Mouse (Mus musculus): ENCODE measurements around the gene Gm42372. TPM values are rescaled to one million over a fixed set of nuclear protein-coding genes. Genes with fewer than 3 reads are reported as not detected.
A peak's percentile ranks its signal among the peaks of the same experiment; 100 is the strongest.

Gm42372 gene
- polyA plus RNA-seq, 1 experiment from 2014 or later = 0.03 TPM

DNA sequence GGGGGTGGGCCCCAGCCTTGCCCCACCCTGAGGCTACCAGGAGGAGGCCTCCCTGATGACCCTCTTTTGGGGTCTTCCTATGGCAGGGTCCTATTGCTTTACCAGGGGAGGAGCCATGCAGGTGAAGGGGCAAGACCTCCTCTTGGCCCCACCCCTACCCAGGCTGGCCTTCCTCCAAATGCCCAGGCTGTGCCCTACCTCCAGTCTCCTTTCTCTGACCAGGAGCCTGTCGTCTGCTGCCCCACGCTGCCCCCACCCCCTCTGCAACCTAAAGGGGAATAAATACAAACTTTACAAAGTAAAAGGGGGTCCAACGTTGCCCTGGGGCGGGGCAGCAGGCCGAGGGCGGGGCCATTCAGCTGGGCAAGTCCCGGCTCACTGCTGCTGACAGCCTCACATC lies 21.8 kb downstream of the Gm42372 start:
- ChIA-PET CTCF (interaction anchor here (1.3 to 6.8 kb wide), 6 partner anchors 12 to 73 kb away, joined by 3 to 44 read pairs (median 18); no protein-coding TSS in a partner anchor), POLR2A (no interaction called here)
- TF ChIP-seq CTCF (IDR thresholded peaks at IDR 0.05) = no peak
- H3K27me3 ChIP-seq = no peaks in the 10 kb centered on the region
- in situ Hi-C loops (cut with MboI; ENCODE audit: low pct_unique_long_range_greater_than_20kb) = loop anchor here (5.0 kb wide), 2 partner anchors 52 to 63 kb away; no protein-coding TSS in a partner anchor
- ATAC-seq = no peak
- no peak for DNase-seq (ENCODE audit: low read depth, low spot score)

DNA sequence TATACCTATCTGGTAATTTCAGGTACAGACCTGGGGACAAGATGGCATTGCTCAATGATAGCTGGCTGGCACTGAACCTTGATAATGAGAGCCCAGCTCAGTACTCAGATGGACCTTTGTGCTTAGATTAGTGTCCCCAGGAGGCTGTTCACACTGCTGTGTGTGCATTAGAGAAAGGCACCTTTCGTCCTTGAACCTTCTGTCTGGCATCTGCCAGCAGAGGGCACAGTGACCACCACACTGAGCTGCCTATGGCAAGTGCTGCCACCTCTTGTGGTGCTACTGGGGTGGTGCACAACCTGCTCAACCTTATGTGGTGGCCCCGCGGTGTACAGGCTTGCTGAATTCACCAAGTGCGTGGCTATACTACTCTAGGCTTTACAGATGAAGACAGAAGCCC lies 24.4 kb downstream of the Gm42372 start:
- no peak for TF ChIP-seq CTCF (IDR thresholded peaks at IDR 0.05)
- CTCF ChIA-PET = interaction anchor here (0.9 to 2.5 kb wide), 6 partner anchors 10 to 75 kb away, joined by 3 to 14 read pairs (median 4); partner anchors contain the start of gene Psg16

DNA sequence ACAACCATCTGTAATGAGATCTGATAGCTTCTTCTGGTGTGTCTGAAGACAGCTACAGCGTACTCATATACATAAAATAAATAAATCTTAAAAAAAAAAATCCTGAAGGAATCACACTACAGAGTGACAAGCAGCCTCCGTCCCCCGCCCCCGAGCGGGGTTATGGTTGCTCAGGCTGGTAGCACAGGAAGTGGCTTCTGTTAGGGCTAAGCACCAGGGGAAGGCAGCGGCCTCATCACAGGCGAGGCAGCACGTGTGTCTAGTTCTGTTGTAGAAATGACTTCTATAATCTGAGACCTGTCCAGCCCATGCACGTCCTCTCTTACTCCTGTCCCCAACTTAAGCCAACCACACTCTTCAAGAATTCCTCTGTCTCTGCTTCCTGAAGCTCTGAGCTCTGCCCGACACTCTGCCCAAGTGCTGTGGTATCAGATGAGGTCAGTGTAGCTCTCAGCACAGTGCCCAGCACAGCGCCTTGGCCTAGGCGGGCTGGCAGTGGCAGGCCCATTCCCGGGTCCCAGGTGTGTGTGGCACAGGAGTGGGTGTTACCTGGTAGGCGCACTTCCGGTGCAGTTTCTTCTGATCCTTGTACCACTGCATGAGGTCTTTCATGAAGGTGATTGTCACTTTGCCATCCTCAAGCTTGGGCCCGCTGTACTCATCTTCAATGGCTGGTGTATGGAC lies 26.6 kb downstream of the Gm42372 start:
- ChIA-PET POLR2A (no interaction called here), CTCF (interaction anchor here (2.1 kb wide), 1 partner anchor 10 kb away, joined by 5 read pairs; no protein-coding TSS in a partner anchor)
- DNase-seq (ENCODE audit: low read depth, low spot score) (no peak), ATAC-seq (no peak)
- no peaks in the 10 kb centered on the region for H3K27me3 ChIP-seq
- in situ Hi-C loops (cut with MboI; ENCODE audit: low pct_unique_long_range_greater_than_20kb) = no loop called here
- TF ChIP-seq CTCF (IDR thresholded peaks at IDR 0.05) = no peak

More for the DNA sequence above, 24.4 kb downstream of the Gm42372 start:
- in situ Hi-C loops (cut with MboI; ENCODE audit: low pct_unique_long_range_greater_than_20kb) = no loop called here
- H3K27me3 ChIP-seq = no peaks in the 10 kb centered on the region
- POLR2A ChIA-PET = no interaction called here
- DNase-seq (ENCODE audit: low read depth, low spot score) (no peak), ATAC-seq (no peak)

DNA sequence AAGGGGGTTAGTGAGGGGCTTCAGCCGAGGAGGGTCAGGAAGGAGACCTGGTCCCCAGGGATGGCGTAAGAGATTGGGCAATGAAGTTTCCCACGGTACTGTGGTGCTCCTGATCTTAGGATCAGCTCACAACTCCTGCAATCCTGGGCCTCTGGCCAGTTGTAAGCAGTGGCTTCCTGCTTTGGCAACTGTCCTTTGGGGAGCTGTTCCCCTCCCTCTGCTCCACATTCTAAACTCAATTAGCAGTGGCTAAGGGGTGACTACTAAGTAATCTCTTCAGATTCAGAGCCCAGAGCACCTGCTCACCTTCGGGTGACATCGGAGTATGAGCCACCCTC lies 27.1 kb downstream of the Gm42372 start:
- no peak for TF ChIP-seq CTCF (IDR thresholded peaks at IDR 0.05)
- DNase-seq (ENCODE audit: low read depth, low spot score) = no peak
- CTCF ChIA-PET = interaction anchor here (2.1 kb wide), 1 partner anchor 10 kb away, joined by 5 read pairs; no protein-coding TSS in a partner anchor
- POLR2A ChIA-PET = no interaction called here
- in situ Hi-C loops (cut with MboI; ENCODE audit: low pct_unique_long_range_greater_than_20kb) = no loop called here
- no peaks in the 10 kb centered on the region for H3K27me3 ChIP-seq
- no peak for ATAC-seq

DNA sequence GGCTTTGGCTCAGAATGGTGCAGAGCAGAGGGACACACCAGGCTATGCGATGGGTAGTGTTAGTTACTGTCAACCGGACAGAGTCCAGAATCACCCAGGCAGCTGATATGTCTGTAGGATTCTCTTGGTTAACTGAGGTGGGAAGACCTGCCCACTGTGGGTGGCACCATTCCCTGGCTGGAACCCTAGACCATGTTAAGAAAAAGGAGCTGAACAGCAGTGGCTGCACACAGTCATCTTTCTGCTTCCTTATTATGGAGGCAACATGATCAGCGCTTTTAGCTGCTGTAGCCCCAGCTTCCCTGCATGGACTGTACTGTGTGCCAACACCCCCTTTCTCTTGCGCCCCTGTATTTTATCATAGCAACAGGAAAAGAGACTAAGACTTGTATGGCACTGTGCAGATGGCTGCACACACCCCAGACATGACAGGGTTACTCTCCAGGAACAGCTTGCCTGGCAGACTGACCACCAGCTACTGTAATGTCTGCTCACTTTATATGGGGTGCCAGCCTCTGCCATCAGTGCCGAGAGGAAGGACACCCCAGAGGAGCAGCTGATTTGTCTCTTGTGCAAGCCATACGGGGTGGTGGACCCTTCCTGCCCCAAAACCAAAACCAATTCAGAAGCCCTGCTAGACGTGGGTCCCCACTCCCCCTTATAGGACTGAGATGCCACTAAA lies 29.2 kb downstream of the Gm42372 start:
- TF ChIP-seq CTCF (IDR thresholded peaks at IDR 0.05) = no peak
- CTCF ChIA-PET = interaction anchor here (0.6 to 1.4 kb wide), 5 partner anchors 9 to 80 kb away, joined by 3 to 4 read pairs (median 3); partner anchors contain the start of gene Psg16
- no peaks in the 10 kb centered on the region for H3K27me3 ChIP-seq
- in situ Hi-C loops (cut with MboI; ENCODE audit: low pct_unique_long_range_greater_than_20kb) = no loop called here
- no peak for ATAC-seq
- POLR2A ChIA-PET = no interaction called here
- no peak for DNase-seq (ENCODE audit: low read depth, low spot score)

DNA sequence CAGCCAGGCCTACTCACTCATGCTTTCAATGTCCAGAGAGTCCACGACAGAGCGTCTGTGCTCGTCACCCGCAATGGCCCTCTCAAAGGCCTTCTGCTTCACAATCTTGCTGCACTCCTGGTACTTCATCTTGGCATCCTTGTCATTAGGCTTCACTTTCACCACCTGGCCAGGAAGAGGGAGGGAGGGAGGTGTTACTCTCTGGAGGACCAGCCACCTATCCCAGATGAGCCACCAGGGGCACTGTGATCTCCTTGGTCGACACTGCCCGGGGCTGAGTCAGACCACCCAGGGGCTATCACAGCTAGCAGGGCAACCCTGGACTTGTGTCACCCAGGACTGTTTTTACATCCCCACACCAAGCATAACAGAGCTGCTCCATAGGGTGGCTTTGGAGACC lies 32.5 kb downstream of the Gm42372 start:
- in situ Hi-C loops (cut with MboI; ENCODE audit: low pct_unique_long_range_greater_than_20kb) = no loop called here
- no peak for DNase-seq (ENCODE audit: low read depth, low spot score)
- H3K27me3 ChIP-seq = no peaks in the 10 kb centered on the region
- POLR2A ChIA-PET = interaction anchor here (1.7 kb wide), 1 partner anchor 11 kb away, joined by 4 read pairs; no protein-coding TSS in a partner anchor
- CTCF ChIA-PET = interaction anchor here (1.2 to 2.5 kb wide), 2 partner anchors 11 to 141 kb away, joined by 3 to 9 read pairs; no protein-coding TSS in a partner anchor
- no peak for TF ChIP-seq CTCF (IDR thresholded peaks at IDR 0.05)
- ATAC-seq = no peak

DNA sequence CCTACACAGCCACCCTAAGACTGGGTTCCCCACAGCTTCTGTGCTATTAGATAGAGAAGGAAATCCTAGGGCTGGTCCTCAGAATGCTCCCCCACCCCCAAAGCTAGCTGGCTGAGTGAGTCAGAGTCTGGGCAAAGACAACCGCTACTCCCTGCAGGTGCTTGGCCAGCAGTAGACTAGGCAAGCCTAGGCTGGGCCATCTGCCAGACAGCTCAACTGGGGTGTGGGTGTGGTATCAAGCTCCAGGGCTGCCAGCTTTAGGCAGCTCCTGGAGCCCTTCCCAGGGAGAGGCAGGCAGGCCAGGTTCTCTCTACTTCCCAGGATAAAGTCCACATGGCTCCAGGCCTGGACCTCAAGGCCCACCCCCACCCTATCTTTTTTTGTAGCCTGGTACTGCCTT lies 34.1 kb downstream of the Gm42372 start:
- ATAC-seq (peak; percentile 99), DNase-seq (ENCODE audit: low read depth, low spot score) (peak; percentile 91)
- ChIA-PET CTCF (interaction anchor here (1.1 to 2.5 kb wide), 5 partner anchors 10 to 17 kb away, joined by 3 to 14 read pairs (median 5); partner anchors contain the start of gene Ppp5c), POLR2A (interaction anchor here (1.0 to 1.7 kb wide), 2 partner anchors 9 to 41 kb away, joined by 3 to 4 read pairs; no protein-coding TSS in a partner anchor)
- in situ Hi-C loops (cut with MboI; ENCODE audit: low pct_unique_long_range_greater_than_20kb) = no loop called here
- no peak for TF ChIP-seq CTCF (IDR thresholded peaks at IDR 0.05)
- H3K27me3 ChIP-seq = no peaks in the 10 kb centered on the region

DNA sequence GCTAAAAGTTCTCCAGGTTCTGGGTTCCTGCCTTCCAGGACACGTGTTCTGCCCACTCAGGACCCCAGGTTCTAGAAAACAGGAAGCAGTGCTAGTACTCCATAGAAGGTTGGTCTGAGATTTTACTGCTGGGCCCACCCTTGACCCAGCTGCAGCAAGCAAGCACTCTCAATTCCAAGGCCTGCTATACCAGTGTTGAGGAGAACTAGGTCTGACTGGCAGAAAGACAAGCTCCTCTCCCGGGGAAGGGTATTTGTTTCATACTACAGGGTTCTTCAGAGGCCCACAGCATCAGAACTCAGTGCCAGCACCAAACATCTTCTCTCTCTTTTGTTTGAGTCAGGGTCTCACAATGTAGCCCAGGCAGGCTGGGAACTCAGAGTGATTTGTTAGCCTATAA lies 35.0 kb downstream of the Gm42372 start:
- in situ Hi-C loops (cut with MboI; ENCODE audit: low pct_unique_long_range_greater_than_20kb) = no loop called here
- ATAC-seq (no peak), DNase-seq (ENCODE audit: low read depth, low spot score) (no peak)
- TF ChIP-seq CTCF (IDR thresholded peaks at IDR 0.05) = no peak
- CTCF ChIA-PET = interaction anchor here (1.1 to 2.5 kb wide), 4 partner anchors 10 to 16 kb away, joined by 3 to 14 read pairs (median 6); partner anchors contain the start of gene Ppp5c
- POLR2A ChIA-PET = interaction anchor here (0.6 to 1.0 kb wide), 2 partner anchors 40 to 42 kb away, joined by 3 to 4 read pairs; no protein-coding TSS in a partner anchor
- no peaks in the 10 kb centered on the region for H3K27me3 ChIP-seq

DNA sequence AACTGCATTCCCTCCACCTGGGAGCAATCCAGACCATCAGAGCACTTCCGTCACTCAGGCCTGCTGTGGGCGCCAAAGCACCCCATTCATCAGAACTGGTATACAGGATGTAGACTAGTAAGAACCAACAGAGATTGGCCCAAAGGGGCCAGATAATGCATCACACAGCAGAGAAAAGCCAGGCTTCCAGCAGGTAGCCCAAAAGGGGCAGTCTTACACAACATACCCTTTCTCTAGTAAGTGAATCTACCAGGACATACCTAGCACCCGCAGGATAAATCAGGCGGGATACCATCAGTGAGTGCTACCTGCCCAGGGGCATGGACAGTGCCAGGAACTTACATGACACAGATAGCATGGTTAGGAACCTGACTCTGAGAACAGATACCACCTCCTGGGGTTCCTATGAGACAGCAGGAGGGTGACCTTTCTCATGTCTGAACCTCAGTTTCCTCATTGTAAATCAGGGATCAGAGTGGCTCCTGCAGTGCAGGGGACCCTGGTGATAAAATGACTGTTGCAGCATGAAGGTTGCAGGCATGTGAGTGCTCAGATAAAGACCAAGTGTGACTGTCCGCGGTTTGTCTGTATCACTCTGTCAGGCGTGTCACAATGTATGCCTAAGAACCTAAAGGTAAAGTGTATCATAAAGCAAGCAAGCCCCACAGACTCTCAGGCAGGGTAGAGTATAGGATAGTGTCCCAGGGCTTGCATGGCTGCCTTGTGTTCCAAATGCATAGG lies 36.7 kb downstream of the Gm42372 start:
- in situ Hi-C loops (cut with MboI; ENCODE audit: low pct_unique_long_range_greater_than_20kb) = no loop called here
- ATAC-seq (no peak), DNase-seq (ENCODE audit: low read depth, low spot score) (no peak)
- TF ChIP-seq CTCF (IDR thresholded peaks at IDR 0.05) = no peak
- CTCF ChIA-PET = no interaction called here
- POLR2A ChIA-PET = no interaction called here
- no peaks in the 10 kb centered on the region for H3K27me3 ChIP-seq

DNA sequence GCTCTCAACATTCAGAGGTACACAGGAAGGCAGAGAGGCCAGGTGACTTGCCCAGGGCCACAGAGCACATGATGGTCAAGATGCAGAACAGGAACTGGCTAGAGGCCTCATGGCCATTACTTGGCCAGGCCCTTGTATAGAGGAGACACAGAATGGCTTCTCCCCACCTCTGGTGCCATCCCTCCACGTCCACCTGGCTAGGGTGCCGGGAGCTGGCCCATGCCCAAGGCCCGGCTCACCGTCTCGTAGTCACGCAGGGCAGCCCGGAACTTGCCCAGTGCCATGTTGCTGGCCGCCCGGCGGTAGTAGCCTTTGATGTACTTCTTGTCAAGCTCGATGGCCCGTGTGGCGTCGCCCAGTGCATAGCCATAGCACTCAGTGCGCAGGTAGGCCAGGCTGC lies 39.3 kb downstream of the Gm42372 start:
- POLR2A ChIA-PET = no interaction called here
- no peaks in the 10 kb centered on the region for H3K27me3 ChIP-seq
- ATAC-seq (no peak), DNase-seq (ENCODE audit: low read depth, low spot score) (no peak)
- CTCF ChIA-PET = interaction anchor here (1.3 to 2.3 kb wide), 3 partner anchors 15 to 89 kb away, joined by 3 to 6 read pairs (median 5); no protein-coding TSS in a partner anchor
- TF ChIP-seq CTCF (IDR thresholded peaks at IDR 0.05) = no peak
- in situ Hi-C loops (cut with MboI; ENCODE audit: low pct_unique_long_range_greater_than_20kb) = no loop called here

All from Patski (cell line).